Mouse (Mus musculus) stomach, postnatal 0 days (tissue): ENCODE data around the gene Gm49318.
A peak's percentile ranks its signal among the peaks of the same experiment; 100 is the strongest.

Experiments used
- CTCF ChIP-seq: IDR thresholded peaks from 2 replicates; pipeline ENCODE4 v1.5.1; 2016; ENCODE audit warnings: antibody characterized with exemption, low read depth, mild to moderate bottlenecking, moderate library complexity
- EP300 ChIP-seq: optimal IDR thresholded peaks from 2 replicates; pipeline ENCODE3; 2016; ENCODE audit warnings: antibody characterized with exemption

DNA sequence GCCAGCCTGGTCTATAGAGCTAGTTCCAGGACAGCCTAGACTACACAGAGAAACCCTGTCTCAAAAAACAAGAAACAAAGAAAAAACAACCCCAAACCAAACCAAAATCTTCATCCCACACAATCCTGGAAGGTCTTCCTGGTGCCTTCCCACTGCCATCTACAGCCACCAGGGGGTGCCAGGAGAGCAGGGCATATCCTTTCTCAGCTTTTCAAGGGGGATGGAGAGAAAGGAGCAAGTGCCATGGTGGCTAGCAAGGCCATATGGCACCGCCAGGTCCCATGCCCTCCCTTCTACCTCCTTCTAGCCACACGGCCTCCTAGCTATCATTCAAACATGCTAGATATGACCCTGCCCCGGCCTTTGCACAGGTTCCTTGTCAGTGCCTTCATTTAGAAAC lies 4.6 kb downstream of the Gm49318 start:
- TF ChIP-seq EP300 = no peak
- peak; percentile 94 for TF ChIP-seq CTCF
